Mouse (Mus musculus) embryonic fibroblast, embryonic 13.5 days (primary cell): ENCODE data around the gene Tnnt3. TPM values are rescaled to one million over a fixed set of nuclear protein-coding genes. Genes with fewer than 3 reads are reported as not detected.

ENCODE experiments used
- H3K27ac ChIP-seq: 2 replicates; pipeline ENCODE4 v1.5.1; 2012; ENCODE audit warnings: low read length, control low read depth, inconsistent platforms; ENCODE audit not compliant: insufficient read depth
- H3K4me1 ChIP-seq: 2 replicates; pipeline ENCODE4 v1.6.1; 2011; ENCODE audit warnings: low read length; ENCODE audit not compliant: control insufficient read depth, insufficient read depth
- H3K4me3 ChIP-seq: 2 replicates; pipeline ENCODE4 v1.5.1; 2011; ENCODE audit warnings: mild to moderate bottlenecking, control low read depth, low read length; ENCODE audit not compliant: insufficient read depth
- CTCF ChIP-seq: IDR thresholded peaks from 2 replicates; pipeline ENCODE4 v1.5.1; 2011; ENCODE audit warnings: mild to moderate bottlenecking, control low read depth, low read length, moderate library complexity, borderline replicate concordance; ENCODE audit not compliant: insufficient read depth
- POLR2A ChIP-seq: IDR thresholded peaks from 2 replicates; pipeline ENCODE4 v1.6.1; 2011; ENCODE audit warnings: low read depth, mild to moderate bottlenecking, control low read depth, low read length, moderate library complexity
- polyA plus RNA-seq: library from polyadenylated mRNA; stranded (reverse); fragments of >200 nt; gene quantifications from 2 replicates; pipeline ENCODE4 v1.2.4, GENCODE M21; 2011; ENCODE audit warnings: low read depth; ENCODE audit not compliant: missing spikeins, insufficient read length

Tnnt3 gene
- polyA plus RNA-seq, 1 experiment = 1.4 TPM

- H3K4me1 ChIP-seq = peaks cover 2% of the 10 kb centered on the region; the same call in 1 of the 2 replicates
- no peak for TF ChIP-seq POLR2A
- TF ChIP-seq CTCF = no peak
- no peak overlapping the region for H3K4me3 ChIP-seq
- no peak overlapping the region for H3K27ac ChIP-seq
Measured at GRCm38 (mm10) chr7:142559651-142560175, 61.1 kb downstream of the Tnnt3 start.

GRCm38 (mm10) chr7:142560942-142561855, 62.6 kb downstream of the Tnnt3 start:
- Histone ChIP-seq H3K4me1 (peaks cover 2% of the 10 kb centered on the region; the same call in 1 of the 2 replicates), H3K4me3 (no peak overlapping the region), H3K27ac (no peak overlapping the region)

GRCm38 (mm10) chr7:142561856-142562404, 63.3 kb downstream of the Tnnt3 start:
- H3K4me1 ChIP-seq = peaks cover 2% of the 10 kb centered on the region; the same call in 1 of the 2 replicates
- no peak overlapping the region for H3K4me3 ChIP-seq
- TF ChIP-seq CTCF = no peak
- TF ChIP-seq POLR2A = no peak
- H3K27ac ChIP-seq = no peak overlapping the region

More at GRCm38 (mm10) chr7:142560942-142561855, 62.6 kb downstream of the Tnnt3 start:
- no peak for TF ChIP-seq CTCF
- TF ChIP-seq POLR2A = no peak

GRCm38 (mm10) chr7:142563168-142563567, 64.5 kb downstream of the Tnnt3 start:
- H3K4me3 ChIP-seq = no peak overlapping the region
- TF ChIP-seq CTCF (no peak), POLR2A (no peak)
- no peak overlapping the region for H3K27ac ChIP-seq
- peaks cover 7% of the 10 kb centered on the region; the same call in 1 of the 2 replicates for H3K4me1 ChIP-seq

- Histone ChIP-seq H3K27ac (no peak overlapping the region), H3K4me3 (no peak overlapping the region), H3K4me1 (peaks cover 7% of the 10 kb centered on the region; the same call in 1 of the 2 replicates)
- TF ChIP-seq POLR2A (no peak), CTCF (no peak)
Measured at GRCm38 (mm10) chr7:142564955-142565643, 66.5 kb downstream of the Tnnt3 start.

Other genes with a start within 250 kb of the Tnnt3 start
- not detected in 2 replicates for gene Gm2431, start 240.5 kb upstream of the Tnnt3 start, polyA plus RNA-seq
- gene Gm4559, start 224.5 kb upstream of the Tnnt3 start, polyA plus RNA-seq = not detected in 2 replicates
- gene Krtap5-1, start 201.7 kb upstream of the Tnnt3 start, polyA plus RNA-seq = not detected in 2 replicates
- gene Krtap5-4, start 195.3 kb upstream of the Tnnt3 start, polyA plus RNA-seq = not detected in 2 replicates
- gene Ifitm10, start 125.1 kb upstream of the Tnnt3 start, polyA plus RNA-seq = 6.0 and 6.5 TPM in 2 replicates
- gene Gm49369, start 116.2 kb upstream of the Tnnt3 start, polyA plus RNA-seq = not detected in 2 replicates
- gene Ctsd, start 110.8 kb upstream of the Tnnt3 start, polyA plus RNA-seq = 617 and 890 TPM in 2 replicates
- gene Syt8, start 64.0 kb upstream of the Tnnt3 start, polyA plus RNA-seq = 1.3 and 2.4 TPM in 2 replicates
- gene Tnni2, start 57.0 kb upstream of the Tnnt3 start, polyA plus RNA-seq = 1.1 TPM in 1 of 2 replicates, not detected in the other
- 114 and 159 TPM in 2 replicates for gene Lsp1, start 38.0 kb upstream of the Tnnt3 start, polyA plus RNA-seq
- gene Mrpl23, start 33.9 kb downstream of the Tnnt3 start, polyA plus RNA-seq = 8.2 and 10.6 TPM in 2 replicates
- 2,532 and 4,944 TPM in 2 replicates for gene Igf2, start 168.0 kb downstream of the Tnnt3 start, polyA plus RNA-seq
- 0.45 and 0.93 TPM in 2 replicates for gene Gm49394, start 171.1 kb downstream of the Tnnt3 start, polyA plus RNA-seq
- gene Ins2, start 244.5 kb downstream of the Tnnt3 start, polyA plus RNA-seq = not detected in 2 replicates